Mouse (Mus musculus): ENCODE measurements around the gene Dhrs11. TPM values are rescaled to one million over a fixed set of nuclear protein-coding genes. Genes with fewer than 3 reads are reported as not detected.
"Not testable (repeated sequence)": the region's sequence is repeated elsewhere in the genome, so short reads cannot be mapped to it uniquely, and the experiment has no call there.

The Dhrs11 gene
- polyA plus RNA-seq (2012; rRNA removed): 19.5 and 21.3 TPM in 2 replicates

DNA sequence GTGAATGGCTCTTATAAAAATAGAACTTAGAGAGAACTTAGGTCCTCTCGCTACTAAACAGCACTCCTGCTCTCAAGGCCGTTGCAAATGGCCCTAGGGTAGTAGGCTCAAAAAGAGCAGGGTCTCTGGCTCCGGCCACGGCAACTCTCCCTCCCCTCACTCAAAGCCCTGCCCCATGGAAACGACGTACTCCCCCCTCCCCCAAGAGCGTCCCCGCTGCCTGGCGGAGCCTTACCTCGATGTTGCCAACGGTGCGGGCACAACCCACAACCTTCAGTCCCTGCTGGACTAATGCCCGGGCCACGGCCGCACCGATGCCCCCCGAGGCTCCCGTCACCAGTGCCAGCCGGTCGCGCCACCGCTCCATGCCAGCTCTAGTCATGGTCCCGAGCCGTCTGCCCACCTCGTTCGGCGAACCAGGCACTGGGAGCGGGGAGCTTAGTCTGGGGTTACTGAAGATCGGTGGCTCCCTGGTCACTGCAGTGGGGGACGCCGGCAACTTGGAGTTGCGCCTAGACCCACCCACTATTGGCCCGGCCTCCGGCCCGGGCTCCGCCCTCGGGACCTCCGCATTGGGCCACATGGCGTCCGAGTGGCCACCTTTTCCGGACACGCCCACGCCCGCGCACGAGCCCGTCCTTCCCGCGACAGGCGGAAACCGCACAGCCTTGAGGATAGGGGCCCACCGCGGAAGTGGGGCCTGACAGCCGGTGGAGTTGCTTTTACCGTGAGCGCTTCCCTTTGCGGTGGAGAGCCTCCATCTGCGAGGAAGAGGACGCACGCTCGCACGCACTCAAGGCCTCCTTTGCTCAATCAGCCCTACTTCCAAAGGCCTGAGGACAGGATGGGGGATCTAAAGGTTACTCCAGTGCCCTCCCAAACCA is at the start of gene Dhrs11:
Dhrs11 (minus strand) TSS at position 479 of the 884 bp plus-strand sequence.
- peak; percentile 96 for DNase-seq

DNA sequence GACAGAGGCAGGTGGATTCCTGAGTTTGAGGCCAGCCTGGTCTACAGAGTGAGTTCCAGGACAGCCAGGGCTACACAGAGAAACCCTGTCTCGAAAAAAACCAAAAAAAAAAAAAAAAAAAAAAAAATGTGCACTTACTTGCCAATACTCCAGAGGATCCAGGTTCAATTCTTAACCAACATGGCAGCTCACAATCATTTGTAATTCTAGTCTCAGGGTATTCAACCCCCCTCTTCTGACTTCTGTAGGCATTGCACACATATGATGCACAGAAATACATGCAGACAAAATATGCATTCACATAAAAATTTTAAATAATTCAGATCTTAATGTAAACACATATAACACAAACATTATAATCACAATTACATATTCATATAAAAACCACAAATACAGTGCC is 47.2 kb upstream of the Dhrs11 start:
- not testable (repeated sequence) for H3K4me3 ChIP-seq (replicated peaks; ENCODE audit: extremely low read depth, low read depth, low read length); DNase-seq; H3K4me1 ChIP-seq (ENCODE audit: control insufficient read depth, insufficient read depth, low read length)
- WGBS: 50% methylated on average over 1 of the region's 1 CpGs

More for the DNA sequence above, at the start of gene Dhrs11:
- under 1% methylated on average over 62 of the region's 62 CpGs for WGBS
- peaks cover 4% of the 10 kb centered on the region; the same call in 1 of the 2 replicates for H3K4me1 ChIP-seq (ENCODE audit: control insufficient read depth, insufficient read depth, low read length)
- no peak for TF ChIP-seq CTCF (IDR thresholded peaks at IDR 0.05; ENCODE audit: insufficient read depth, low read length)
- peak; percentile 39; the same call in 1 of the 2 replicates for TF ChIP-seq POLR2A (IDR thresholded peaks at IDR 0.05; ENCODE audit: borderline replicate concordance, extremely low read depth, low read depth, low read length)
- peak within 1 kb of the TSS; percentile 89 for H3K4me3 ChIP-seq (replicated peaks; ENCODE audit: extremely low read depth, low read depth, low read length)

DNA sequence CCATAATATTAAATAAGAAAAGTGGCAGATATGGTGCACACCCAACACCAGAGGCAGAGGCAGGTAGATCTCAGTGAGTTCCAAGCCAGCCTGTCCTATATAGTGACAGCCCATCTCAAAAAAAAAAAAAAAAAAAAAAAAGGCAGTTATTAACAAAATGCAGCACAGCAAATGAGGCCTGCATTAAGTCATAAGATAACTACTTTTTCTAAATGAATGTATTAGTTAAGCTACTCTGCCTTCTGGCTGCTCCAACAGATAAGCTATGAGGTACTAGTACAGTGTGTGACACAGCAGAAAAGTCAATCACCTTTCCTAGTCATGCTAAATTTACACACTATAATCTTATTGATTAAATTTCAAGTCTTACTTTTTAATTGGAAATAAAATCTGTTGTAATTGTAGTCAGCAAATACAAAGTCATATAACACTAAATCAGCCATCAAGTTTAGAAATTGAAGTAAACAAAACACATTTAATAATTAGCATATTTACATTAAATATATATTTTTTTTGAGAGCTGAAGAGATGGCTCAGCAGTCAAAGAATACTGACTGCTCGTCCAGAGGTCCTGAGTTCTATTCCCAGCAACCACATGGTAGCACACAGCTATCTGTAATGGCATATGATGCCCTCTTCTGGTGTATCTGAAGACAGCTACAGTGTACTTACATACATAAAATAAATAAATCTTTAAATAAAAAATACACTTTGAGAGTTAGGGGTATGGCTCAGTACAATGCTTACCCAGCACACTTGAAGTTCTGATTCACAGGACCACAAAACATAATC is 44.4 kb upstream of the Dhrs11 start:
- 74% methylated on average over 1 of the region's 1 CpGs for WGBS
- H3K4me3 ChIP-seq (replicated peaks; ENCODE audit: extremely low read depth, low read depth, low read length): no peak overlapping the region
- no peak for DNase-seq
- TF ChIP-seq CTCF (IDR thresholded peaks at IDR 0.05; ENCODE audit: insufficient read depth, low read length): no peak
- TF ChIP-seq POLR2A (IDR thresholded peaks at IDR 0.05; ENCODE audit: borderline replicate concordance, extremely low read depth, low read depth, low read length): no peak
- H3K4me1 ChIP-seq (ENCODE audit: control insufficient read depth, insufficient read depth, low read length): peaks cover 8% of the 10 kb centered on the region

DNA sequence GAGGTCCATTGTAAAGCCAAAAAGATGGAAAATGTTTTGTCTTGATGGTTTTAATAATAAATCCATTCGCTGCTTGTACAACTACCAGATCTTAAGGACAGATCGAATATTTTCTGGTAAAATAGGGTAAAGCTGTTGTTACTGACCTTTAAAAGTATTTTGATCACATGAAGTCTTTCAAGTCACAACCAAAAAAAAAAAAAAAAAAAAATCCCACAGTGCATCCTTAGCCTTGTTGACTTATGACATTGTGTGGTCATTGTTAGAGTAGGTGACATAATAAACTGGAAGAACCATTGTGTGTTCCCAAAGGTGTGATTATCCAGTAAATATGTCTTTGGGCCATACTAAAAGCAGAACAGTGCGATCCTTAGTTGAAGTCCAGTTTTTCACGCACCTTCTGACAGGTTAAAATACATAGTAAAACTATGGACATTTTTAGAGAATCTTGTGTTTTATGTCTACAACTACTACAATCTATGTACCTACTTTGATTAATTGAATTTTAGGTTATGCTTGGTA is 42.8 kb upstream of the Dhrs11 start:
- DNase-seq: no peak
- H3K4me3 ChIP-seq (replicated peaks; ENCODE audit: extremely low read depth, low read depth, low read length): peak overlapping the region; percentile 75
- H3K4me1 ChIP-seq (ENCODE audit: control insufficient read depth, insufficient read depth, low read length): peaks cover 8% of the 10 kb centered on the region
- 58% methylated on average over 4 of the region's 4 CpGs for WGBS
- TF ChIP-seq POLR2A (IDR thresholded peaks at IDR 0.05; ENCODE audit: borderline replicate concordance, extremely low read depth, low read depth, low read length) (no peak), CTCF (IDR thresholded peaks at IDR 0.05; ENCODE audit: insufficient read depth, low read length) (no peak)

DNA sequence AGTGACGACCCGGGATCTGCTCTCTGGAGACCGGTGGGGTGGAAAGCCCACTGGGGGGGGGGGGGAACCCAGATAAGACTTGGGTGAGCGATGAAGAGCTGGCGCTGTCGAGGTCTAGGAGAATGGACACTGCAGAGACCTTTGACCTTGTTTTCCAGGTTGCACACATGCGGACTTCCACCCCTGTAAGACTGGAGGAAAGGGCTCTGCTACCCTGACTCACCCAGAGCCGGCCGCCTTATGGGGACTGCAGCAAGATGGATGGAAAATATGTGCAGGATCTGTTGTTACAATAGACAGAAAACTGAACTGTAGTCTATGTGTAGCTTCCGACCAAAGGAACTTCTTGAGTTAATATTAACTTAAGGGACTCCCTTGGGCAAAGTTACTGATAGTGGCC is 42.3 kb upstream of the Dhrs11 start:
- 0% methylated on average over 10 of the region's 10 CpGs for WGBS
- peaks cover 8% of the 10 kb centered on the region for H3K4me1 ChIP-seq (ENCODE audit: control insufficient read depth, insufficient read depth, low read length)
- H3K4me3 ChIP-seq (replicated peaks; ENCODE audit: extremely low read depth, low read depth, low read length): peak overlapping the region; percentile 75
- TF ChIP-seq POLR2A (IDR thresholded peaks at IDR 0.05; ENCODE audit: borderline replicate concordance, extremely low read depth, low read depth, low read length) (no peak), CTCF (IDR thresholded peaks at IDR 0.05; ENCODE audit: insufficient read depth, low read length) (no peak)
- no peak for DNase-seq

DNA sequence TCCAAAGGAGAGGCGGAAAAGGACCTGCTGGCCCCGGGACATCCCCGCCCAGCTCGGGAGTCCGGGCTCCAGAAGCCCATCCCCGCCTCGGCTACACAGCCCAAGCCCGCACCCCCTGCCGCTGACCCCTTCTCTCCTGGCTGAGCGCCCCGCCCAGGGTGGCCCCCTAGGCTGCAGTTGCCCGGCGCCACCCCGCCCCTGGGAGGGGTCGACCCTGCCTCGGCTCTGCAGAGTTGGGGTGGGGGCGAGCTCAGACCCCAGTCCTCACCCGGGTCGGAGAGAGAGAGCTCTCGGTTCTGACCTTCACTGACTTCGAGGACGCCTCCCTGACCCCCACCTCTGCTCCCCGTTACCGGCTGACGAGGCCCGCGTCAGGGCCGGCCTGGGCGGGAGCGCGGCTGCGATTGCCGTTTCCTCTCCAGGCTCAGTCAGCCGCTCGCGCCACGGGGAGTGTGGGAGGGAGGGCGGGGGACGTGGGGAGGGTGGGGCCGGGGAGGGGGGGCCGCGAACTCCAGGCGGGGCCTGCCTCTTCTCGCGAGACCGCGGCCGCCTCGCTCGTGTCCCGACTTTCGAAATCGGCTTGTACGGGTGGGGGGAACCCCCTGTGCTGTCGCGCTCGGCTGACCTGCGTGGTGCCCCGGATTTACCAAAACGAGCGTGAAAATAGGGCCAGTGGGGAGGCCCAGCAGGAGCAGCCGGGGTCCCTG is 41.7 kb upstream of the Dhrs11 start, which contains the start of gene Ggnbp2:
Ggnbp2 (minus strand) TSS at position 481 of the 707 bp plus-strand sequence.
- H3K4me3 ChIP-seq (replicated peaks; ENCODE audit: extremely low read depth, low read depth, low read length): peak within 1 kb of the TSS; percentile 94
- under 1% methylated on average over 54 of the region's 62 CpGs for WGBS
- TF ChIP-seq CTCF (IDR thresholded peaks at IDR 0.05; ENCODE audit: insufficient read depth, low read length) (no peak), POLR2A (IDR thresholded peaks at IDR 0.05; ENCODE audit: borderline replicate concordance, extremely low read depth, low read depth, low read length) (peak; percentile 75)
- peaks cover 8% of the 10 kb centered on the region for H3K4me1 ChIP-seq (ENCODE audit: control insufficient read depth, insufficient read depth, low read length)
- peak; percentile 93 for DNase-seq

DNA sequence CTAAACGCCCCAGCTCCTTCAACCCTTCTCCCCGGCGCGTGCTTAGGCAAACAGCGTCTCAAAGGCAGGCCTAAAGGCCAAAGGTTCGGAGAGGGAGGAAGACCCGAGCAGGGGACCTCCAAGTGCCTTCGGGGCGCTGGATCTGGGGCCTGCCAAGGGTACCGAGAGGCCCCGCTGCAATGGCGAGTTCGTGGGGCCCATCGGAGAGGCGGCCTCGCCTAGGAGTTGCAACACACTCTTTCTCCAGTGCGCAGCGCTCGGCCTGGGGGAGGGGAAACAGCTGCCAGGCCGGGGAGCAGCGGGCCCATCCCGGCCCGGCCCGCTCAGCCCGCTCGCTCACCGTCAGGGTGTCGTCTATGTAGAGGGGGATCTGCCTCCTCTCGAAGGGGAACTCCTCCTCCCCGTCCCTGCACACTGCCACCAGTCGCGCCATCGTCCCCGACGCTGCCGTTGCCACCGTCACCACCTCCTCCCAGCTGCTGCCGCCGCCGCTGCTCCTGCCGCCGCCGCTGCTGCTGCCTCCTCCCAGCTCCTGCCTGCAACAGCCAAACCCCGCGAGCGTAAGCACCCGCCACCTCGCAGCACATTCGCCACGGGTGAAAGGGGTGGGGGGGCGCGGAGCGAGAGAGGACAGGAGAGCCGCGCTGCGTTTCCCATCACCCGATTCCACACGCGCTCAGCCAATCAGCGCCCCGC is 40.9 kb upstream of the Dhrs11 start:
- peak overlapping the region; percentile 94 for H3K4me3 ChIP-seq (replicated peaks; ENCODE audit: extremely low read depth, low read depth, low read length)
- peaks cover 8% of the 10 kb centered on the region for H3K4me1 ChIP-seq (ENCODE audit: control insufficient read depth, insufficient read depth, low read length)
- DNase-seq: peak; percentile 85
- TF ChIP-seq POLR2A (IDR thresholded peaks at IDR 0.05; ENCODE audit: borderline replicate concordance, extremely low read depth, low read depth, low read length) (peak; percentile 61; the same call in 1 of the 2 replicates), CTCF (IDR thresholded peaks at IDR 0.05; ENCODE audit: insufficient read depth, low read length) (no peak)
- under 1% methylated on average over 52 of the region's 61 CpGs for WGBS

DNA sequence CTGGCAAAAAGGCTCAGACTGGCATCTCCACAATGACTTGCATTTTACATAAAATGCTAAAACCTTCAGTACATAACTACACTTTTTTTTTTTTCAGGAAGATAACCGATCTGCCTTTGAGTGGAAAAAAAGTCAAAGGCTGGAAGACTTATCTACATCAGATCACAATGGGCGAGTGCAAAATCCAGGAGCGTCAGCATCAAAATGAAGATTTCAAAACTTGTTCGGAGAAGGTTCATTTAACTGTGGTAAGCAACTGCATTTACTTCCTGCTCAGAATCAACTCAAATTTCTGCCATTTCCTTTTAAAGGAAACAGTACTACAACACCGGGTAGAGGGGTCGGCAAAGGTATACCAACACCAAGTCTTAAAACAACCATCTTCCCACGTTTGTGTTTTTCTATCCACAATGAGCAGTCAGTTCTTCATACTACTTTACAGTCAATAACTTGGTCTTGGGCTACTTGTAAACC is 40.0 kb upstream of the Dhrs11 start:
- Histone ChIP-seq H3K4me1 (ENCODE audit: control insufficient read depth, insufficient read depth, low read length) (peaks cover 8% of the 10 kb centered on the region), H3K4me3 (replicated peaks; ENCODE audit: extremely low read depth, low read depth, low read length) (peak overlapping the region; percentile 94)
- TF ChIP-seq POLR2A (IDR thresholded peaks at IDR 0.05; ENCODE audit: borderline replicate concordance, extremely low read depth, low read depth, low read length) (no peak), CTCF (IDR thresholded peaks at IDR 0.05; ENCODE audit: insufficient read depth, low read length) (no peak)
- DNase-seq: no peak
- WGBS: 3% methylated on average over 7 of the region's 7 CpGs

All from lung, adult 2 months (tissue).